Mouse (Mus musculus) heart, embryonic 15.5 days (tissue): ENCODE results near the gene Ccp110. TPM values are rescaled to one million over a fixed set of nuclear protein-coding genes. Genes with fewer than 3 reads are reported as not detected.
A peak's percentile ranks its signal among the peaks of the same experiment; 100 is the strongest.

Experiments used
- ATAC-seq: fragments of 200-750 bp; cut with Nextera tagmentation; replicated peaks from 2 replicates; pipeline ENCODE4 v1.8.0; 2017; ENCODE audit warnings: low read depth, moderate TSS enrichment; ENCODE audit not compliant: insufficient number of reproducible peaks, insufficient read depth, low FRiP score
- H3K27ac ChIP-seq: fragments of 300-500 bp; sonication (generic); 2 replicates; pipeline ENCODE4 v1.5.1; 2015; ENCODE audit warnings: mild to moderate bottlenecking, inconsistent platforms
- H3K27me3 ChIP-seq: fragments of 300-500 bp; sonication (generic); 2 replicates; pipeline ENCODE4 v1.6.1; 2015; ENCODE audit warnings: inconsistent platforms
- H3K36me3 ChIP-seq: fragments of 300-500 bp; sonication (generic); 2 replicates; pipeline ENCODE4 v1.6.1; 2015; ENCODE audit warnings: mild to moderate bottlenecking, inconsistent platforms
- H3K4me1 ChIP-seq: fragments of 300-500 bp; sonication (generic); replicated peaks from 2 replicates; pipeline ENCODE4 v1.6.1; 2015; ENCODE audit warnings: inconsistent platforms
- H3K4me2 ChIP-seq: fragments of 300-500 bp; sonication (generic); 2 replicates; pipeline ENCODE4 v1.6.1; 2015; ENCODE audit warnings: inconsistent platforms, mild to moderate bottlenecking, moderate library complexity
- H3K4me3 ChIP-seq: fragments of 300-500 bp; sonication (generic); 2 replicates; pipeline ENCODE4 v1.5.1; 2015; ENCODE audit warnings: mild to moderate bottlenecking, inconsistent platforms
- H3K9ac ChIP-seq: fragments of 300-500 bp; sonication (generic); 2 replicates; pipeline ENCODE4 v1.6.1; 2015; ENCODE audit warnings: mild to moderate bottlenecking, inconsistent platforms
- H3K9me3 ChIP-seq: fragments of 300-500 bp; sonication (generic); replicated peaks from 2 replicates; pipeline ENCODE4 v1.6.1; 2016; ENCODE audit warnings: inconsistent platforms
- WGBS: fragments of 180-500 bp; shearing (Covaris S2); methylation state at CpG from one replicate; pipeline ENCODE4 v1.1.7; 2015; ENCODE audit warnings: mixed read lengths; 5-methylcytosine and 5-hydroxymethylcytosine counted together
- polyA plus RNA-seq: library from polyadenylated mRNA; unstranded; fragments of >200 nt; fragmentation: Nextera tagmentation; extraction: Ambion mirVana; gene quantifications from 2 replicates; pipeline ENCODE4 v1.2.1, GENCODE M21; 2015

The Ccp110 gene
- polyA plus RNA-seq, 1 experiment from 2014 or later, result 5.1 TPM

DNA sequence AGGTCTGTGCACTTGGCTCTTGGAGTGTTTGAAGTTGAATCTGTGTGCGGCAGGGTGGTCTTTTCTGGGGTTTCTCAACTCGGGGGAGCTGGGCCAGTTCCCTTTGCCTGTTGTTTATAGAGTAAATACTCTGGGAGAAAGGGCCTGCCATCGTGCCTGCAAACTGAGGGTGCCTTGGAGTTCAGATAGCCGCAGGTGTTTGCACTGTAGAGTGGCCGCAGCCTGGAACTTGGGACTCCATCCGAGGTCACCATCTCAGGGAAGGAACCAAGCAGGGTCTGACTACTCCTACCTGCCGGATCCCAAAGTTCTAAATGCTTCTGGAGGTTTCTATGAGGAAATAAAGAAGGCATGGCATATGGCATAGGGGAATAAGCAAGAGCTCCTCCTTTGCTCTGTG is 43.4 kb downstream of the Ccp110 start:
- no peak overlapping the region for H3K4me2 ChIP-seq
- H3K36me3 ChIP-seq, result peaks cover 58% of the 10 kb centered on the region
- H3K9me3 ChIP-seq, result no peaks in the 10 kb centered on the region
- H3K4me3 ChIP-seq, result no peak overlapping the region
- no peak overlapping the region for H3K27ac ChIP-seq
- no peak overlapping the region for H3K9ac ChIP-seq
- WGBS, result 77% methylated on average over 7 of the region's 7 CpGs
- ATAC-seq, result no peak
- H3K27me3 ChIP-seq, result no peaks in the 10 kb centered on the region
- peaks cover 5% of the 10 kb centered on the region; the same call in 1 of the 2 replicates for H3K4me1 ChIP-seq

DNA sequence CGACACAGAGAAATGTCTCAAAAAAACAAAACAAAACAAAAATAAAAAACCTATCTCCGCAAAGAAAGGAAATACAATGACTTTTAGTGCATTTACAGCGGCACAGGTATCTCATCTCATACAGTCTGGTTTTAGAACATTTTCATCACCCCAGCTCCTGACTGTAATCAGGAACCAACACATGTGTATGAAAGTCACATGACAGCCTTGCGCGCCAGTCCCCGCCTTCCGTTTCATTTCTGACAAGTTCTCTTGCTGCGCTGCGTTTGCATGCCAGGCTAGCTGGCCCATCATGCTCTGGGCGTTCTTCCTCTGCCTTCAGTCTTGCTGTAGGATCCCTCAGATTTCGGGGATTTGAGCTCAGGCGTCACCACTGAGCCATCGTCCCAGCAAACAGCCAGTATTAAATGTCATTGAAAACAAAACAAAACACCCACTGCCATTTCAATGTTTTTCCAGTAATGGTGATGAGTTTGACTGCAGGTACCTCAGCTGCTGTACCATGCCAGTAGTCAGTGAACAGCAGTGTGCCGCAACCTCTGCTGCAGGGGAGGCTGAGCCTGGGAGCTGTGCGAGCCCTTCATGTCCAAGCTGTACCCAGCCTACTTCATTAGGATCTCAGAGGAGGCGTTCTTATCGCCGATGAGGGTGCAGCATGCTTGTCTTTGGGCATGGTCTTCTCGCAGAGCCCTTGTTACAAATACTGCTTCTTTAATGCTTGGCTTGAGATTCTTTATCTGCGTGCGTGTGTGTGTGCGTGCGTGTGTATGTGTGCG is 44.3 kb downstream of the Ccp110 start:
- Histone ChIP-seq H3K4me1 (peaks cover 5% of the 10 kb centered on the region; the same call in 1 of the 2 replicates), H3K4me2 (no peak overlapping the region), H3K27me3 (no peaks in the 10 kb centered on the region), H3K9ac (no peak overlapping the region), H3K9me3 (no peaks in the 10 kb centered on the region), H3K4me3 (no peak overlapping the region), H3K36me3 (peaks cover 57% of the 10 kb centered on the region), H3K27ac (no peak overlapping the region)
- WGBS, result 94% methylated on average over 24 of the region's 24 CpGs
- no peak for ATAC-seq

DNA sequence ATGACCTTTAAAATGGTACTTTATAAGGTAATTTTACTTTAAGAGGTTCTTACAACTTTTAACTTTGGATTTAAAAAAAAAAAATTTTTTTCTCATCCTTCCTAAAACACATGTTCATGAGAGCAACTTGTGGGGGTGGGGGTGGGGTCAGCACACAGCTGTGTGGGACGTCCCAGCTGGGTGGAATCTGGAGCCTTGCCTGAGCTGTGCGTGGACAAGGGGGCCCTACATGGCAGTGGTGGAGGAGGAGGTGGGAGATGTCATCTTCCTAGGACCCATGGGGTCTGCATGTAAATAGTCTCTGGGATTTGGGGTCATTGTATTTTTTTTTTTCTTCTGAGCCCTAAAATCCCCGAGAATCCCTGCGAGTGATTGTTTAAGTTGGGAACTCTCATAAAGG is 46.0 kb downstream of the Ccp110 start:
- no peak for ATAC-seq
- peaks cover 51% of the 10 kb centered on the region for H3K36me3 ChIP-seq
- H3K27ac ChIP-seq, result no peak overlapping the region
- peaks cover 5% of the 10 kb centered on the region; the same call in 1 of the 2 replicates for H3K4me1 ChIP-seq
- WGBS, result 55% methylated on average over 4 of the region's 4 CpGs
- H3K9ac ChIP-seq, result no peak overlapping the region
- no peaks in the 10 kb centered on the region for H3K9me3 ChIP-seq
- no peak overlapping the region for H3K4me3 ChIP-seq
- H3K27me3 ChIP-seq, result no peaks in the 10 kb centered on the region
- no peak overlapping the region for H3K4me2 ChIP-seq

DNA sequence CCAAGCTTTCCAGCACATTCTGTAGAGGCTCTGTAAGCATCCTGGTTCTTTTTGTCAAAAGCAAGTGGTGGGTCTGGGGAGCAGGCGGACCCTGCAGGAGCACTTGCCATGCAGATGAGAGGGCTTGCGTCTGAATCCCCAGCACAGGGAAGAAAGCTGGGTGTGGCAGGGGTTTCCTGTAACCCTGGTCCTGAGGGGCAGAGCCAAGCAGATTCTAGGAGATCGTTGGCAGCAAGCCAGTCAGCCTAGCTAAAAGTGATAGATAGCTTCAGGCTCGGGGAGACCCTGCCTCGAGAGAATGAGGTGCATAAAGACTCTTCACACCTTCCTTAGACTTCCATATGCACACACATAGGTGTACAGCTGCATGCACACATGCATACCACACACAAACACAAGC is 47.0 kb downstream of the Ccp110 start:
- 32% methylated on average over 5 of the region's 5 CpGs for WGBS
- no peaks in the 10 kb centered on the region for H3K9me3 ChIP-seq
- no peaks in the 10 kb centered on the region for H3K27me3 ChIP-seq
- peaks cover 46% of the 10 kb centered on the region for H3K36me3 ChIP-seq
- no peak overlapping the region for H3K4me2 ChIP-seq
- no peak overlapping the region for H3K4me3 ChIP-seq
- no peak for ATAC-seq
- H3K27ac ChIP-seq, result 0 out of 2 replicates have a peak overlapping the region, but pooled peaks have one; percentile 14
- H3K9ac ChIP-seq, result no peak overlapping the region
- peaks cover 5% of the 10 kb centered on the region; the same call in 1 of the 2 replicates for H3K4me1 ChIP-seq

DNA sequence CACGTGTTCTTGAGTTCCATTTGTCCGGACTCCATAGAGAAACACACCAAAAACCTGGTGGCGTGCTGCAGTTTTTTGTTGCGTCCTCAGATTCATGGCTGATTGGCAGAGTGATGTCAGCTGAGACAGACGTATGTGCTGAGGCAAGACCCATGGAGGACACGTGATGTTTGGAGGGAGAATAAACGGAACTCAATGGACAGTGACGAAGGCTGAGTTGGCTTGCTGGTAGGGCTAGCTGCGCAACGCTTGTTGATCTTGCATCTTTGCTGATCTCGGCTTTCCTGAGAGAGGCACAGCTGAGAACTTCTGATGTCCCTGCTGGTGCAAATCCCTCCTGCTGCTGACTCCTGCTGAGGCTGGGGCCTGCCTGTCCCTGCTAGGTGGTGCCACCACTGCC is 51.6 kb downstream of the Ccp110 start:
- H3K27me3 ChIP-seq, result no peaks in the 10 kb centered on the region
- no peak overlapping the region for H3K27ac ChIP-seq
- no peak overlapping the region for H3K9ac ChIP-seq
- H3K4me2 ChIP-seq, result no peak overlapping the region
- peaks cover 5% of the 10 kb centered on the region; the same call in 1 of the 2 replicates for H3K4me1 ChIP-seq
- 83% methylated on average over 11 of the region's 11 CpGs for WGBS
- H3K4me3 ChIP-seq, result no peak overlapping the region
- H3K36me3 ChIP-seq, result peaks cover 28% of the 10 kb centered on the region; the same call in 1 of the 2 replicates
- ATAC-seq, result no peak
- no peaks in the 10 kb centered on the region for H3K9me3 ChIP-seq

DNA sequence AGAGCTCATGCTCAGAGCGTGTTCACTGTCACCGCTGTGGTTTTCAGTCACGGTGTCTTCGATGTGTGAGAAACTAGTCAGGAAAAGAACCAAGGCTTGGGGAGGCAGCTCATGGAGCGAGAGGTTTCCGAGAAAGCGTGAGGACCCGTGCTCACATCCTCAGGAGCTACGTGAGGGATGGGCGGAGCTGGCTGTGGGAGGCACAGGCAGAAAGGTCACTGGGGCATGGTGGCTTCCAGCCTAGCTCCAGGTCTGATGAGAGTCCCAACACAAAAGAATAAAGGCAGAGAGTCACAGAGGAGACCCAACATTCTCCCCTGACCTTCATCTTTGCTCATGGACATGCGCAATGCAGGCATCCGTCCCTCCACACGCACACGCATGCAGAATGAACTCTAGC is 52.4 kb downstream of the Ccp110 start:
- Histone ChIP-seq H3K36me3 (peaks cover 28% of the 10 kb centered on the region; the same call in 1 of the 2 replicates), H3K27ac (no peak overlapping the region), H3K4me3 (no peak overlapping the region), H3K4me1 (no peaks in the 10 kb centered on the region), H3K4me2 (no peak overlapping the region), H3K27me3 (no peaks in the 10 kb centered on the region), H3K9ac (no peak overlapping the region), H3K9me3 (no peaks in the 10 kb centered on the region)
- ATAC-seq, result no peak
- WGBS, result 79% methylated on average over 14 of the region's 14 CpGs

DNA sequence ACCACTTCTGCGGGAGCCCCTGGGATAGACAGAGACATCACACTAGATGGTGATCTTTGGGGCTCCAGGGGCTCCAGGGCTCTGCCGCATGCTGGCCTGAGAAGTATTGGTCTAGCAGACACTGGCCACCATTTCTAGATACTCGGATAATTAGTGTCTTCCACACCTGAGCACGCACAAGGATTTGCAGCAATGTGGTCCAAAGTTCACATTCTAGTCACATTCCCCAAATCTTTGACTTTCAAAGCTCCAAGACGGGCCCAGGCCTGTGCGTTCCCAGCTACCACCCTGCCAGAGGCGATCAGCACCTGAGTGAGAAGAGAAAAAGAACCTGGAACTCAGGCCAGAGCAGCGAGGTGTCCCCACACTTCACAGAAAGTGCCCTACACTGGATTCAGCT is 53.3 kb downstream of the Ccp110 start:
- Histone ChIP-seq H3K27me3 (no peaks in the 10 kb centered on the region), H3K4me1 (no peaks in the 10 kb centered on the region), H3K9ac (no peak overlapping the region), H3K27ac (no peak overlapping the region), H3K36me3 (peaks cover 20% of the 10 kb centered on the region; the same call in 1 of the 2 replicates), H3K4me3 (no peak overlapping the region), H3K9me3 (no peaks in the 10 kb centered on the region), H3K4me2 (no peak overlapping the region)
- no peak for ATAC-seq
- WGBS, result 65% methylated on average over 8 of the region's 8 CpGs

DNA sequence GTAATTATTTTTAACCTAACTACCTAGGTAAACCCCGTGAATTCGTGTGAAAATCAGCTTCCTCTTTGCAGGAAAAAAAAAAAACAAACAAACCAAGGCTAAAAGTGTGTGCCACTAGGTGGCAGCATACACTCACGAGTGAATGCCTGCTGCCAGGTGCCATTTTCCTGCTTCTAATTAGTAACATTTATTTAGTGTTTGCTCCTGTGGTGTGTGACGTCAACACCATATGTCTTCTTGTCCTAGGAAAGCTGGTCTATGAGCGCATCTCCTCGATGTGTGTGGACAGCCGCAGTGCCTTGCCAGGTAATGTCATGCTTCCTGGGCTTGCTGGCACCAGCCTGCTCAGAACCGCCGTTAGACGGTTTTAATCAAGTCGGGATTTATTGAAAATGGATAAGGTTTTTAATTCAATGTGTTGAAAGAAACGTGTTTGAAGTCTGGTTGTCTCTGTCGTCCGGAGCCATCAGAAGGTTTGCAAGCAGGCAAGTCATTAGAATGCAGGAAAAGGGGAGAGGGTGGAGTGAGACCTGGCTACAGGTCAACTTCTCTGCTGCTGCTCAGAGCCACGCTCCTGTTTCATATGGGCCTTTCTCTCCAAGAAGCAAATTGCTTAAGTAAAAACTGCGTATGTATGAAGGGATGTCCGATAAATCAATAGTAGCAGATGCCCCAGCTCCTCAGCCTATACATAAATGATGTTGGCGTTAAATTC is 53.9 kb downstream of the Ccp110 start:
- H3K9ac ChIP-seq, result no peak overlapping the region

DNA sequence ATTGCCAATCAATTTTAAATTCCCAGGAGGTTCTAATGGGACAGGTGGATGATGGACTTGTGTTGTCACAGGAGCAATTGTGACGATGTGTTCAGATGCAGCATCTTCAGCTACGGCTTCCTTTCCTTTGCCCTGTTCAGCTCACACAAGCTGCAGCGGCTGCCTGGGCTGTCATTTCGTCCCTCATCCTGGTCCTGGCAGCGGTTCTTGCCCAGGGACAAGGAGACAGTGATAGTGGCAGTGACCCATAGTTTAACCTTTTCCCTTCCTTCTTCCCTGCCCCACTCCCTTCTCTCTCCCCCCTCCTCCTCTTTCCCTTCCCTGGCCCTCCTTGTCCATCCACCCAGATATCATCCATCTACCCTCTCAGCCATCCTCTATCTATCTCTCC is 54.5 kb downstream of the Ccp110 start:
- Histone ChIP-seq H3K36me3 (peaks cover 10% of the 10 kb centered on the region; the same call in 1 of the 2 replicates), H3K4me2 (no peak overlapping the region), H3K9ac (no peak overlapping the region), H3K4me3 (no peak overlapping the region), H3K9me3 (no peaks in the 10 kb centered on the region), H3K27me3 (no peaks in the 10 kb centered on the region), H3K4me1 (no peaks in the 10 kb centered on the region), H3K27ac (no peak overlapping the region)
- ATAC-seq, result no peak
- WGBS, result 83% methylated on average over 5 of the region's 5 CpGs

More for the DNA sequence above, 53.9 kb downstream of the Ccp110 start:
- Histone ChIP-seq H3K36me3 (peaks cover 15% of the 10 kb centered on the region; the same call in 1 of the 2 replicates), H3K27ac (no peak overlapping the region), H3K4me3 (no peak overlapping the region), H3K9me3 (no peaks in the 10 kb centered on the region), H3K4me2 (no peak overlapping the region), H3K4me1 (no peaks in the 10 kb centered on the region), H3K27me3 (no peaks in the 10 kb centered on the region)
- ATAC-seq, result no peak
- WGBS, result 56% methylated on average over 18 of the region's 18 CpGs

DNA sequence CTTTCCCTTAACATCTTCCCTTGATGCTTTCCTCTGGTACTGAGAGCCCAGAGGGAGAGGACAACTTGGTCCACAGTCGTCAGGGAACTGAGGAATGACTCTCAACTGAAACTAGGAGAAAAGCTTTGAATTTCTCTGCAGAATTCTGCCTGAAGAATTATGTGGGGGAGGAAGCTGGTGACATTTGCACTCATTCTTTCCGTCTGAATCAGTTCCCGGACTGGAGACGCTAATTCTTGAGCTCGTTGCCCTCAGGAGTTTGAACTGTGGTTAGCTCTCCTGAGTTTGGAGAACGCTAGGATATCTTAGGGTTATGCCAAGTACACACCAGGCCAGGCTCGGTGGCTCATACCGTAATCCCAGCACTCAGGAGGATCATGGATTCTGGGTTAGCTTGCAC is 56.9 kb downstream of the Ccp110 start:
- Histone ChIP-seq H3K9ac (no peak overlapping the region), H3K4me1 (no peaks in the 10 kb centered on the region), H3K27ac (no peak overlapping the region), H3K4me3 (no peak overlapping the region), H3K27me3 (no peaks in the 10 kb centered on the region), H3K36me3 (no peaks in the 10 kb centered on the region; the same call in 1 of the 2 replicates), H3K9me3 (no peaks in the 10 kb centered on the region), H3K4me2 (no peak overlapping the region)
- WGBS, result 52% methylated on average over 8 of the region's 8 CpGs
- ATAC-seq, result no peak

DNA sequence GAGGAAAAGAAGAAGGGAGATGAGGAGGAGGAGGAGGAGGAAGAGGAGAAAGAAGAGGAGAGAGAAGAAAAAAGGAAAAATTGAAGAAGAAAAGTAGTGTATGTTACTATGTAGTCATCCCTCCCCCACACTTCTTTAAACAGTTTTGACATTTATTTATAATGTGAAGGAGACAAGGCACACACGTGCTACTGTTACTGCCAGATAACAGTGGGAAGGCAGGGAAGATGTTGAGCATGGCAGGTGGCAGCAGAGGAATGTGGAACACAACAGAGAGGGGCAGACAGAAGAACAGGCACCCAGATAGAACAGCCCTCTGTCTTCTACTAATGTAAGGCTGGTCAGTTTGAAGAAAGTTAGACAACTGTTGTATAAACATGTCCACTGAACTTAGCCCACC is 57.3 kb downstream of the Ccp110 start:
- H3K9ac ChIP-seq, result no peak overlapping the region
- 21% methylated on average over 1 of the region's 1 CpGs for whole genome bisulfite sequencing
- no peaks in the 10 kb centered on the region for H3K4me1 ChIP-seq
- ATAC-seq, result no peak
- no peak overlapping the region for H3K4me3 ChIP-seq
- no peak overlapping the region for H3K27ac ChIP-seq
- no peaks in the 10 kb centered on the region for H3K9me3 ChIP-seq
- H3K4me2 ChIP-seq, result no peak overlapping the region
- H3K36me3 ChIP-seq, result no peaks in the 10 kb centered on the region
- H3K27me3 ChIP-seq, result no peaks in the 10 kb centered on the region
